Mouse (Mus musculus) right cerebral cortex, adult 2 months (tissue): ENCODE results near the gene Psmf1.
A peak's percentile ranks its signal among the peaks of the same experiment; 100 is the strongest.

Experiments
- DNase-seq, 2 experiments: peaks; one replicate each; pipeline ENCODE4 v3.0.0; 2021 to 2022; ENCODE audit warnings: low spot score in 2 of 2

Gene Psmf1

GRCm38 (mm10) chr2:151743845-151744244 is at the start of gene Psmf1:
Gene Psmf1, minus strand, starts transcription at chr2:151744186.
- no peak for DNase-seq

GRCm38 (mm10) chr2:151791156-151791555 is 47.2 kb upstream of the Psmf1 start:
- peak; percentile 5 for DNase-seq

DNA sequence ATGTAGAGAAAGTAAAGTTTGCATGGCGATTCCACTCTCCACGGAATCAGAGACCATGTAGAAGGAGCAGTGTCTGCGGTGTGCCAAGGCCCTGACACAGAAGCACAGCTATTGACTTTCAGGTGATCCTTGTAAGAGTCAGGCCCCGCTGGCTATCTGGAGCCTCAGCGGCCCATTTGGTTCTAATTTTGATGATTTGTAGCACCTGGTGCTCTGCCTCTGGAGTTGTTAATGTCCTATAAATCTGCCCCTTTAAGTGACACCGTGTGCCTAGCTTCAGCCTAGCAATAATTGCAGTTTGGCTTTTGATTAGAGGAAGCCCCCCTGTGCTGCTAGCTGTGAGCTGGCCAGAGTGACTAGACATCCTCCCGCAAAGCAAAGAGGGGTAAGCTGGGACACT is 46.2 kb upstream of the Psmf1 start:
- no peak for DNase-seq

DNA sequence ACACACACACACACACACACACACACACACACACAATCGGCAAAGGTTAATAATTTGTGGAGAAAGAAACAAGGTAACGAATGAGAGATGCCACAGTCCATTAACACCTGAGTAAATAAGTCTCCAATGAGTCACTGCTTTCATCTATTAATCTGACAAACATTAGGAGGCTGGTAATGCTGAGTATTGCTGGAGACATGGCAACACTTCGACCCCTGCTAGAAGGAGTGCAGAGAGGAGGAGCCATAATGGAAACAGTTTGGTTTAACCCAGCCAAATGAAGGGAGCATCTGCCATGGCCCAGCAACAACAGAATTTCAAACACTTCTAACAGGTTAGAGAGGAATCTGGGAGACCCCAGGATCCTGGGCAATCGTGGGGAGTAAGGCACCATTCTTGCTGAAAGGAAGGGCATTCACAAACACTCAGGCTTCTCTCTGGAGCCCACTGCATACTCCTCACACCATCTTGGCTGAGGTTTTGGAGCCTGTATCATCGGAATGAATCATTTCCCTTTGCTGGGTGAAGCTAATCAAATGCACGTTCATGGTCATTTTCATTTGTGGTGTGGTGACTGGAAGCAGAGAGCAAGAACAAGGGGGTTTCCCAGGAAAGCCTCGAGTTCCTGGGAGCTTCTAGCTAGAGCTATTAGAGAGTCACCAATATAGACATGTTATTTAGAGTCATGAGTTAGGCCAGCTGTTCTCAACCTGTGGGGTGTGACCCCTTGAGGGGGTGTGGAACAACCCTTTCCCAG is 44.4 kb upstream of the Psmf1 start:
- no peak for DNase-seq

DNA sequence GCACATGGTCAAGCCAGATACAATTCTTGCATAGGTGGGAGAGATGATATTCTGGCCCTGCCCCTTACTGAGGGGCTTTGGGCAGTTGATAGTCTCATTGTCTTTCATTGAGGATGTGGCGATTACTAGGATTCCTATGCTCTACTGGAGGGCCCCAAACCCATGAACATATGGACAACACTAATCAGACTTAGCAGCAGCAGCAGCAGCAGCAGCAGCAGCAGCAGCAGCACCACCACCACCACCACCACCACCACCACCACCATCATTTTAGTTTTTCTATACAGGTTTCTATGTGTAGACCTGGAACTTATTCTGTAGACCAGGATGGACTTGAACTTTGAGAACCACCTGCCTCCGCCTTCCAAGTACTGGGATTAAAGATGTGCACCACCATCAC is 39.5 kb upstream of the Psmf1 start:
- no peak for DNase-seq

- DNase-seq: no peak
Measured at GRCm38 (mm10) chr2:151777366-151777765, 33.4 kb upstream of the Psmf1 start.

DNA sequence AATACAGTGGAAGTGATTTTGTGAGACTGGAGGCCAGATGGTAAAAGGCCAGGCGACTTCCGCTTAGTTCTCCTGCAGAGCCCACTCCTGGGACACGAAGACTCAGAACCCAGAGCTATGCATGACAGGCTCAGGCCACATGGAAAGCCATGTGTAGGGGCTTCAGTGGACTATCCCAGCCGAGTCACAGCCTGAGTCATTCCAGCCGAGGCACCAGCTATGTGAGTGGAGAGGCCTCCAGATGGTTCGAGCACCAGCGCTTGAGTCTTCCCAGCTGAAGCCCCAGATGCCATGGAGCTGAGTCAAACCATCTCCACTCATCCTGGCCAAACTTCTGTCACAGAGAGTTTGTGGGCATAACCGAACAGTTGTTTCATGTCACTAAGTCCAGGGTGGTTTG is 29.5 kb upstream of the Psmf1 start:
- DNase-seq: peak in 1 of 2 experiments; percentile 5

DNA sequence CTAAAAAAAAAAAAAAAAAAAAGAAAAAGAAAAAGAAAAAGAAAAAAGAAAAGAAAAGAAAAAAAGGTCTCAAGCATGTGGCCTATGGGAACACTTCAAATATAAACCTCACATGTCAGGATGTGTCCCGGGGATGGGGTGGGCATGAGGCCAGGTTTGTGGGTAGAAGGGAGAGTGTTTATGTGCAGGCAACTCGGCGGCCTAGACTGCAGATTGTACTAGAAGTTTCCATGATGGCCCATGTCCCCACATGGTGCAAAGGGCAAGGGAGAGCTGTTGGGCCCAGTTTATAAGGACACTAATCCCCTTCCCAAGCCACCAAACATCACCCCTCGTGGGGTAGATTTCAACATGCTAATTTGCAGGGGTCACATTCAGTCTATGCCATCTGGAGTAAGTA is 28.2 kb upstream of the Psmf1 start:
- no peak for DNase-seq

DNA sequence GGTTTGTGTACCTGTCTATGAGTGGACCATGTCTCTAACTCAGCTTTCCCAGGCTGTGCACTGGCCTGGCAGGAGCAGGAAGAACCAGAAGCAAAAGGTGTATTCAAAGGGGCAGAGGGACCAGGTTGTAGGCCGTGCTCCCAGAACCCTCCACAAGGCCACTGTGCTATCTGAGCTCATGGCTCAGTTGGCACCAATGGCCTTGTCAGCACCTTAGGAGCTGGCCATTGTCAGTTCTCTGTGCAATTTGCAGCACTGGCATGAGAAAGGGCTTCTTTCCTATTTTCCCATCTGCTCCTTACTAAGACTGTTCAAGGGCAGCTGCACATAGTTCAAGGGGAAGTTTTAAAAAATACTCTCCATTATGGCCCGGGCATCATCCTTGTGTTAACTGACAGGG is 20.6 kb upstream of the Psmf1 start:
- DNase-seq: no peak

DNA sequence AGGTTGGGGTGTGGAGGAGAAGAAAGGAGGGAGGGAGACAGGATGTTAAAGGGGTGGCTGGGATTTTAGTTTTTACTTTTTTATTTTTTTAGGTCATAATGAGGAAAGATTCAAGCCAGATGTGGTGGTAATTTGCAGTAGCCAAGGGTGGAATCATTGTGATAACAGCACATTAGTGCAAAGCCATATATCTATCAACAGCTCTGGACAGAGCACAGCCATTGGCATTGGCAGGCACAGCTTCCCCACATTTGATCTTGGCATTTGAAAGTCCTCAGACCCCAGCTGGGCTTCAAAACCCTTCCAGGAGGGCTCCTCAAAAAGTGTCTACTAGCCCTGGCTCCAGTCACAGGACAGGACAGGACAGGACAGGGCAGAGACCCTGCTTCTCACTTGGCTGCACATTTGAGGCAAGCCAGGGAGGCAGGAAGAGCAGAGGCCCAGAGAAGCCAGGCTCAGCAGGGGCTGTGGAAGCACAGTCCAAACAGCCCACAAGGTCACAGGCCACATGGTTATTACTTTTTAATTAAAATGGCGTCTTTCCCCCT is 14.9 kb upstream of the Psmf1 start:
- no peak for DNase-seq

GRCm38 (mm10) chr2:151757451-151757850 is 13.5 kb upstream of the Psmf1 start:
- DNase-seq: no peak

DNA sequence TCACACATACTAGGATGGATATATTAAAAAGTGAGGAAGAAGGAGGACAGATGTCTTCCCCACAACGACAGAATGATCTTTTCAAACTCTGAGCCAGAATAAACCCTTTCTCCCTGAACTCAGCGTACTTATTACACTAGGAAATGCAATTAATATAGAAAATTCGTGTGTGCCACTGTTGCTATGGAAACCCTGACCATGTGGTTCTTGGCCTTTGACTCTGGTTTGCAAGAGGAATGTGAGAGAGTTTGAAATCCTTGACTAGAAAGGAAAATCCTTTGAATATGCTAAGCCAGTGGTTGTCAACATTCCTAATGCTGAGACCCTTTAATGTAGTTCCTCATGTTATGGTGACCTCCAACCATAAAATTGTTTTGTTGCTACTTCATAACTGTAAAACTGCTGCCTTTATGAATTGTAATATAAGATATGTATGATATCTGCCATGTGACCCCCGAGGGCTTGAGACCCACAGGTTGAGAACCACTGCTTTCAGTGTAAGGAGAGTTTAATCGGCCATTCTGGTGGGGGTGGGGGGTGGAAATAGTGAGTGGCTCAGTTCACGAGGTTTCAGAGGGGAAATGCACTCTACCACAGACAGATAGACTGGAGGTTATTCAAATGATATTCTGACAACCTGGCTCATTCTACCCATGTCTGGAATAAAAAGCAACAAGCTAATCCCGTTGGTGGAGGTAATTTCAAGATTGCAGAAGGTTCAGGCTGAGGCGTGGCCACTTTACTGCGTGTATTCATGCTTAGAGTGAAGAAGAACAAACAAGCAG is 12.5 kb upstream of the Psmf1 start:
- DNase-seq: no peak

GRCm38 (mm10) chr2:151751330-151751729 is 7.3 kb upstream of the Psmf1 start:
- no peak for DNase-seq

- DNase-seq: peak; percentile 86
Measured at GRCm38 (mm10) chr2:151747847-151748705, 4.1 kb upstream of the Psmf1 start.

GRCm38 (mm10) chr2:151742850-151743679 is 921 bp downstream of the Psmf1 start:
- DNase-seq: no peak

GRCm38 (mm10) chr2:151742084-151742483 is 1.9 kb downstream of the Psmf1 start:
- DNase-seq: no peak

- DNase-seq: peak; percentile 92 to 93
Measured at GRCm38 (mm10) chr2:151740741-151741526, 3.1 kb downstream of the Psmf1 start.

DNA sequence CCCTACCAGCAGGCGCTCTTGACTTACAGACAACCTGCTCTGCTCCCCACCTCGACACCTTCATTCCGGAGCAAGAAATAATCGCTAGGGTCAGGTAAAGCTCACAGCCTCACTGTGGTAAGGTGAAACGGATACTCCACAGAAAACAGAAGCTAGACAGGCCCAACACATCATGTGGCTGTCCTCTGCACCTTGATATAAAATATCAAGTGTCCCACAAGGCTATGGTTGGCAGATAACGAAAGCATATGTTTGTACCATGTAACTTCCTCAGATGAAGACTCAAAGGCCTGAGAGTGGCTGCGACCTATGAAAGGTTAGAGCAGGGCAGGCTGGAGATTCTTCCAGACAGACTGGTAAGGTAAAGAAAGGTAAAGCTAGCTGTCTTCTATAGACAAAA is 4.5 kb downstream of the Psmf1 start:
- DNase-seq: no peak

DNA sequence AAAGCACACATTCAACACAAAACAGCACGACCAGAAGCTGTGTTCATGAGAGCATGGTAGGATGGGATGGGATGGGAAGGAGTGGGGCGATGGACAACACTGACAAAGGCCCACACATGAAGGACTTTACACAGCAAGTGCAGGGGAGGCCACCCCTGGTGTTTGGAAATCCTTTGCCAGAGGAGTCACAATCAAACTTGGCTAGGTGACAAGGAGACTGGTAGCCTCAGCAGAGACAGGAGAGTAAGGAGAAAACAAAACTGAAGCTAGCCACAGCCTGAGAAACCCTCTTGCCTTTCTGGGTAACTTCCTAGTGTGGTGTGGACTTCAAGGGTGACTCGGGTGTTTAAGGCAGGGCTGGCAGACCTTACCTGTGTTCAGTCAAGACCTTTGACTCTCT is 4.9 kb downstream of the Psmf1 start:
- DNase-seq: no peak

DNA sequence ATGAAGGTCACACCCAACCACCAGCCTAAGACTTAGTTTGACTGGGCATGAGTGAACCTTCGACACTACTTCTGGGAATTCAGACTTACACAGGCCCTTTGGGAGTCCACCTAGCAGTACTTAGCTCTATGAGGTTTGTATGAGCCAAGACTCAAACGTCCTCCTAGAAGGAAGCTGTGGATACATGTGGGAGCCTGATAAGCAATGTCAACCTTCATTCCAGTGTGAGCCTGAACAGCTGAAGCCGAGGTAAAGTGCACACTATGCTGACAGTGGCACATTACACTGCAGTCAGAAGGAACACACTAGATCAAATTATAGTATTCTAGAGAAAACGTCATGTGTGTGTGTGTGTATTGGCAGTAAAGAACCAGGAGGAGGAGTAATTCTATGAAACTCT is 5.5 kb downstream of the Psmf1 start:
- DNase-seq: no peak
